Mouse (Mus musculus): ENCODE data around the gene Krt222. TPM values are rescaled to one million over a fixed set of nuclear protein-coding genes. Genes with fewer than 3 reads are reported as not detected.

Gene Krt222
- total RNA-seq (2023), result 0.53 TPM

DNA sequence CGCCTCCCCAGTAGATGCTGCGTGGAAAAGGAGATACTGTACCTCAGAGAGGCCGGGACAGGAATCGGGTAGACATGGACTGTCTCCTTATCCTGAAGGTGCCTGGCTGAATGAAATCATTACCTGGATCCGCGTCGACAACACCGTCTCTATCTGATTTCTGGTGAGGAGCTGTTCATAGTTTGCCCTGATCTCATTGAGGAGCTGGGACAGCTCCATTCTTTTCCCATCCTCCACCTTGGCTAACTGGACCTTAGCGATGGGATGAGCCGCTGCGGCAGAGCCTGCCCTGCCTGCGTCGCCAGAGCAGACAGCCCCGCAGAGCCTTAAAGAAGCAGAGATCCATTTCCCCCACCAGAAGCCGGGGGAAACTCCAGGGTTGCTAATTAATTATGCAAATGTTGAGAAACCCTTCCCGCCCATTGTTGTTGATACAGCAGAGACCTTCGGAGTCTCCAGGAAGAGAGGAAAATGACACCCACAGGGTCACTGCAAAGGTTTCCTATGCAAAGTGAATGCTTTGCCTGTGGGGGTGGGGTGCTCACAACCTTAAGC is at the start of gene Krt222:
Krt222 (minus strand) TSS at position 266 of the 555 bp plus-strand sequence.

DNA sequence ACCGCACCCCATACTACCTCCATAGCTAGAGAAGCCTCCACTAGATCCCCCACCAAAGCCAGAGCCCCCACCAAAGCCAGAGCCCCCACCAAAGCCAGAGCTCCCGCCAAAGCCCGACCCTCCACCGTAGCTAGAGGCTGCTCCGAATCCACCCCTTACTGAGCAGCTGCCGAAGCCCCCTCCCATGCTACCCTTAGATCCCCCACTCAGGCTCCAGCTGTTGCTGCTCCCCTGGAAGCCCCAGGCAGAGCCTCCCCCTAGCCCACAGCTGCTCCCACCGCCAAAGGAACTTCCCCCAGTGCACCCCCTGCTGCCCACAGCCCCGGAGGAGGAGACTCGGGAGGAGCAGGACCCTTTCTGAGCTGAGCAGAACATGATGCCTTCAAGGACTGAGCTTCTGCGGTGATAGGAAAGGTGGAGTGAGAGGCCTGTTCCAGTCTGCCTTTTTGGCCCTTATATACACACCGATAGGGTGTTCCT is 41.0 kb upstream of the Krt222 start, which contains the start of gene Krt24:
Krt24 (minus strand) TSS at position 430 of the 480 bp plus-strand sequence.

DNA sequence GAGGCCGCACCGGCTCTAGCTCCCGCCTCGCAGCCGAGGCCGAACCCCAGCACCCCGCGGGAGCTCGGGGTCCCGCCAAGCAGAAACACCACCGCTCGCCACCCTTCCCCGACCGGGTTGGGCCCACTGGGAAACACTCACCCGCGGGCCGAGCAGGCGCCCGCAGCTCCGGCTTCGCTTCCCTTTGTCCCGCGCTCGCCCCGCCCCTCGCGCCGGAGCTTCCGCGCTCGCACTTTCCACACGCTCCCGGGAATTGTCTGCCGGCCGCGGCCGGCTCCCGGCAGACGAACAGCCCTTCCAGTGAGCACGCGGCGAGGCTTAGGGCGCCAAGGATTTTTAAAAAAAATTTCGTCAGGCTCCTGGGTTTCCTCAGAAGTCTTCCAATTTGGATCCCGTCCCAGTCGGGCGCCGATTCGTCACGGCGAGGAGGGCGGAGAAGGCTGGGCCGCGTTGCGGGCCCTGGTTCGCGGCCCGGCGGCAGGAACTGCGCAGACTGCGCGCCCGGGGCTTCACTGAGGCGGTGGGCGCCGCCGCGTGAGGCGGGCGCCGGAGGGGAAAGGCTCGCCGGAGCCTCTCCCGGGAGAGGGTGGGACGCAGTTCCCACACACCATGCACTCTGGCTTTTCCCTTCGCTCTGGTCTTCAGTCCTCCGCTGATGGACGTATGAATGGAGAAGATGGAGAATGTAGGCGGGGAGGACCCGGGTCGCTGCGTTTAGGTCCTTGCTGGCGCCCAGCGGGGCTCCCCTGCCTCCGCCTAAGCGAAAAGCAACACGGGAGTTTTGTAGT is 13.4 kb downstream of the Krt222 start, which contains the start of gene Smarce1:
Smarce1 (minus strand) TSS at position 757 of the 788 bp plus-strand sequence.

Other genes starting within 250 kb of the Krt222 start
- 9.8 TPM for gene Top2a, start 219.9 kb downstream of the Krt222 start, total RNA-seq (2023)
- gene Igfbp4, start 202.8 kb downstream of the Krt222 start, total RNA-seq (2023), result 382 TPM
- gene Tns4, start 154.8 kb downstream of the Krt222 start, total RNA-seq (2023), result 0.50 TPM
- gene Ccr7, start 89.0 kb downstream of the Krt222 start, total RNA-seq (2023), result 1,508 TPM
- 193 TPM for gene Smarce1, start 13.1 kb downstream of the Krt222 start, total RNA-seq (2023)
- gene Krt24, start 41.2 kb upstream of the Krt222 start, total RNA-seq (2023), result not detected
- gene Krt25, start 78.9 kb upstream of the Krt222 start, total RNA-seq (2023), result not detected
- not detected for gene Krt26, start 93.9 kb upstream of the Krt222 start, total RNA-seq (2023)
- gene Krt27, start 107.0 kb upstream of the Krt222 start, total RNA-seq (2023), result not detected
- gene Krt28, start 130.8 kb upstream of the Krt222 start, total RNA-seq (2023), result not detected
- 4.6 TPM for gene Krt10, start 145.3 kb upstream of the Krt222 start, total RNA-seq (2023)
- not detected for gene Krt12, start 178.2 kb upstream of the Krt222 start, total RNA-seq (2023)
- gene Krt20, start 194.1 kb upstream of the Krt222 start, total RNA-seq (2023), result not detected
- not detected for gene Krt23, start 249.1 kb upstream of the Krt222 start, total RNA-seq (2023)